Mouse (Mus musculus): Measurements from ENCODE around the gene Smim7.

Gene Smim7

DNA sequence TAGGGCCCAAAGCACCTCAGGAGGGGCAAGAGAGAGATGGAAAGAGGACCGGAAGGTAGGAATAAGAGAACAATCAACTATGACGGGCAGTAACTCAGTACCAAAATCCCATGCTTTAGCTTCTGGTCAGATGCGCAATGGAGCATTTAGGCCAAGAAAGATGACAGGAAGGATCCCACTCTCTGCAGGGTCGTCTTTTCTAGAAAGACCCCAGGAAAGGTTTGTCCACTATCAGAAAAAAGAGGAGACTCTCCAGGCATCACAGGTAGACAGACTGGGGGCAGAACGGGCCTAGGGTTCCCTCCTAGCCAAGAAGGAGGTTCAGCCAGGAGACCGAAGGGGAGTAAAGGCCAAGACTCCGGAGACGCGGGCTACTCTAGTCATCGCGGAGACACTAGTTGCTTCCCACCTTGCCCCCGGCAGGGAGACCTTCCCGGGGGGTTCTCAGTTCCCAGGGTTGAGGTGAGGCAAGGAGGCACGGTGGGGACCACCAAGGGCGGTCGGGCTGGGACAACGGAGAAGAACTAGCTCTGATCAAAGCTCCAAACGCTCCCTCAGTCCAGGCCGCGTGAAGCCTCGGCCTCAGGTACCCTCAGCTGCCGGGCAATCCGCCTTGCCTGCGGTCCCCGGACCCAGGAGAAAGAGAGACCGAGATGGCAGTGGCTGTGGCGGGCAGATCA is 23.6 kb downstream of the Smim7 start:
- DNase-seq = peak; percentile 57

DNA sequence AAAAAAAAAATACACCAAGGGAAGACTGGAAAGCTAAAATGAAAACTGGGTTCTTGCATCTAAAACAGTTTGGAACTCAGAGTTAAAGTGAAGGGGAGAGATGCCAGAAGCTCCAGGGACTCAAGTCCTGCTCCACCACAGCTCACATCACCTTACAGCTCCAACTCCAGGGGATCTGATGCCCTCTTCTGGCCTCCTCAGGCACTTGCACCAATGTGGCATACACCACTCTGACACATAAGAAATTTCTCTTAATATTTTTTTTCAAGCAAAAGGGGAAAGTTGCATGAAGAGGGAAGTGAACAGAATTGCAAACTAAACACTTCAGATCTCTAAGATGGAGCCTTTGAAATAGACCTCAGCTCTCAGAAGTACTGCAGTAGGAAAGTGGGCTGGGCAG is 31.7 kb downstream of the Smim7 start:
- DNase-seq = no peak

DNA sequence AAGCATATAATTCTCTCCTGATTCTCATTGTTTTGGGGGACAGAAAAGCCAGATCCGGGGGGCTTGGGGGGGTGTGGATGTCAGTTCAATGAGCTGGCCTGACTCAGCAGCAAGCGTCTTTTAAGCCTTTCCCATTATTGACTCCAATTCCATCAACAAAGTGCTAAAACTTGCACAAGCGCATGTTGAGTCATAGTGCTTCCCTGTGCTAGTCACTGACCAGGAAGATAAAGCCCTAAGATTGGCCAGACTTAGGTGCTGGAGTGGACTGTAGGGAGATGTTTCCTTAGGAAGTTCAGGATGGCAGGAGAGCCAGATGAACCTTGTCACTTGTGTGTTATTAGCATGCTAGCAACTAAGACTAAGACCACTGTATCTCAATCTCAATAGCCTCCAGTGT is 36.0 kb downstream of the Smim7 start:
- DNase-seq = no peak

DNA sequence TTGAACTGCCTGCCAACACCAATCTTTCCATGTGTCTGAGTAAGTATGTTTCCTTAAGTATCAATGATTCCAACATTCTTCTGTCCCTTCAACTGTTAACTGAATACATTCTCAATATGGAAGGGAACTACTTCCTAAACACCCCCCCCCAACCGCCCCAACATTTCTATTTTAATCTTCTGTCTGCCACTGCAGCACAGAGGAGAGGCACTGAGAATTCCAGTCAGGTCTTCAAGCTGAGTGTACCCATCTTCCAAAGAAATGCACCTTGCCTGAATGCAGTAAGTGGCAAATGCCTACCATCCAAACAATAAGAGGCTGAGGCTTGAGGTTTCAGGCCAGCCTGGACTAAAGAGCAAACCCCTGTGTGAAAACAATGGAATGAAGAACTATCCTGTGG is 38.8 kb downstream of the Smim7 start:
- no peak for DNase-seq

DNA sequence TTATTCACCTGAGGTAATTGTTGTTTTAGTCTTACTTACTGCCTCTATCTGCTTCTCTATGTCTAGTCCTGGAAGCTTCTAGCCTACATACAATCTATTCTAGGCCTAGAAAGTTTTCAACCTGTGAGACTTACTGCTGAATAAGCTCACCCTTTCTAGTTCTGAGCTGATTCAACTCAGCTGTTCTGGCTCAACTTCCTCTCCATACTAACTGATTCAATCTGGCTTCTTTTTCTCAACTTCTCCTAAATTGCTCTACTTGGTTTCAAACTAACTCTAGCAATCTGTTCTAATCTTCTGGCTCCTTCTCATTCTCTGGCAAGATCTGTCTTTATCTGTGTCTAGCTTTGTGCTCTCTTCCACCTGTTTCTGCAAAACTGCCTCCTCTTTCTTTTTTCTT is 49.0 kb downstream of the Smim7 start:
- no peak for DNase-seq

DNA sequence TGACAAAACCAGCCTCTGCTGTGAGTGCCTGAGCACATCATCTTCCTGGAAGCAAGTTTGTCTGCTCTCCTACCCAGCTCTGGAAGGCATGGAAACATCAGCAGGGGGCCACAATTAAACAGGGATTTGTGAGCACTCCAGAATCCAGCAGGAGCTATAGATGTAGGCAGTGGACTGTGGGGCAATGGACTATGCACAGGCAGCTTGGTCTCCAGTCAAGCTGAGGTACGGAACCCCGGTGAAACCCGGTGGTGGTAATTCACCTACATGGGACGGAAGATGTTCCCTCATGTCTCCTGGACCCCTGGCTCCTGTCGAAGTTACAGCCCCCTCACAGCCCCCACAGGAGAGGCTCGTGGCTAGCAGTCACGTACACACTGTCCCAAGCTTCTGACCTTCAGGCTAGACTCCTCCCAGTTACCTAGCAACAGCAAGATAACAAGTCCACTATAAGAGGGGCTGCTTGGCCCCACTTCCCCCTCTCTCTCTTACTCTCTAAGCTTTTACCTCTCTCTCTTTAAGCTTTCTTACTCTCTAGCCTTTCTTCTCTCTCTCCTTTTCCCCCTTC is 53.4 kb downstream of the Smim7 start:
- no peak for DNase-seq

Measured in cerebellum, adult 9-10 months (tissue).